Mouse (Mus musculus) heart, postnatal 4 days (tissue): ENCODE data around the gene Zfp352. TPM values are rescaled to one million over a fixed set of nuclear protein-coding genes. Genes with fewer than 3 reads are reported as not detected.
"Not testable (repeated sequence)": the region's sequence is repeated elsewhere in the genome, so short reads cannot be mapped to it uniquely, and the experiment has no call there.

Experiments
- DNase-seq: peaks from one replicate; pipeline ENCODE4 v3.0.0; 2021
- total RNA-seq, 2 experiments: library from RNA; stranded (reverse); gene quantifications; 2 replicates each; pipeline ENCODE4 v1.2.3; 2021

Gene Zfp352
- not detected for total RNA-seq

- DNase-seq = no peak
Observed at GRCm38 (mm10) chr4:90218520-90218919, at the start of gene Zfp352. Gene Zfp352, plus strand, starts transcription at chr4:90218820.

- DNase-seq = no peak
Observed at GRCm38 (mm10) chr4:90170890-90171483, 47.6 kb upstream of the Zfp352 start.

- DNase-seq = no peak
Observed at GRCm38 (mm10) chr4:90174036-90174435, 44.6 kb upstream of the Zfp352 start.

GRCm38 (mm10) chr4:90203421-90203820, 15.2 kb upstream of the Zfp352 start:
- DNase-seq = no peak

- no peak for DNase-seq
Observed at GRCm38 (mm10) chr4:90211475-90211874, 7.1 kb upstream of the Zfp352 start.

GRCm38 (mm10) chr4:90212076-90212475, 6.5 kb upstream of the Zfp352 start:
- no peak for DNase-seq

- DNase-seq = not testable (repeated sequence)
Observed at GRCm38 (mm10) chr4:90235646-90236045, 17.0 kb downstream of the Zfp352 start.

- DNase-seq = no peak
Observed at GRCm38 (mm10) chr4:90269781-90270180, 51.2 kb downstream of the Zfp352 start.
